Mouse (Mus musculus): Measurements from ENCODE around the gene Rapgefl1.

The Rapgefl1 gene

GRCm38 (mm10) chr11:98858759-98859731, 22.5 kb downstream of the Rapgefl1 start:
- DNase-seq (ENCODE audit: inconsistent ontology term) = peak; percentile 75

- peak; percentile 98 for DNase-seq (ENCODE audit: inconsistent ontology term)
These were observed 26.6 kb downstream of the Rapgefl1 start, which contains the start of gene Wipf2 for GRCm38 (mm10) chr11:98863028-98863750. Gene Wipf2, plus strand, starts transcription at chr11:98863638.

GRCm38 (mm10) chr11:98863751-98864429, 27.3 kb downstream of the Rapgefl1 start:
- DNase-seq (ENCODE audit: inconsistent ontology term) = peak; percentile 80

GRCm38 (mm10) chr11:98867293-98867692, 30.7 kb downstream of the Rapgefl1 start:
- peak; percentile 85 for DNase-seq (ENCODE audit: inconsistent ontology term)

GRCm38 (mm10) chr11:98869906-98870305, 33.3 kb downstream of the Rapgefl1 start:
- DNase-seq (ENCODE audit: inconsistent ontology term) = no peak

GRCm38 (mm10) chr11:98870791-98871190, 34.2 kb downstream of the Rapgefl1 start:
- no peak for DNase-seq (ENCODE audit: inconsistent ontology term)

GRCm38 (mm10) chr11:98871416-98871815, 34.8 kb downstream of the Rapgefl1 start:
- no peak for DNase-seq (ENCODE audit: inconsistent ontology term)

- DNase-seq (ENCODE audit: inconsistent ontology term) = peak; percentile 51
These were observed 35.5 kb downstream of the Rapgefl1 start for GRCm38 (mm10) chr11:98872040-98872439.

- no peak for DNase-seq (ENCODE audit: inconsistent ontology term)
These were observed 37.3 kb downstream of the Rapgefl1 start for GRCm38 (mm10) chr11:98873900-98874299.

- DNase-seq (ENCODE audit: inconsistent ontology term) = no peak
These were observed 40.4 kb downstream of the Rapgefl1 start for GRCm38 (mm10) chr11:98877001-98877400.

- no peak for DNase-seq (ENCODE audit: inconsistent ontology term)
These were observed 51.1 kb downstream of the Rapgefl1 start for GRCm38 (mm10) chr11:98887703-98888102.

- DNase-seq (ENCODE audit: inconsistent ontology term) = no peak
These were observed 52.5 kb downstream of the Rapgefl1 start for GRCm38 (mm10) chr11:98889077-98889476.

- DNase-seq (ENCODE audit: inconsistent ontology term) = no peak
These were observed 53.4 kb downstream of the Rapgefl1 start for GRCm38 (mm10) chr11:98889977-98890376.

GRCm38 (mm10) chr11:98892426-98892825, 55.8 kb downstream of the Rapgefl1 start:
- no peak for DNase-seq (ENCODE audit: inconsistent ontology term)

- no peak for DNase-seq (ENCODE audit: inconsistent ontology term)
These were observed 64.0 kb downstream of the Rapgefl1 start for GRCm38 (mm10) chr11:98900529-98901125.

GRCm38 (mm10) chr11:98902621-98903245, 66.1 kb downstream of the Rapgefl1 start:
- DNase-seq (ENCODE audit: inconsistent ontology term) = no peak

All from Muller cell, postnatal 12 days (primary cell).